Mouse (Mus musculus): ENCODE results near the gene Olfr1385.
"Not testable (repeated sequence)": the region's sequence is repeated elsewhere in the genome, so short reads cannot be mapped to it uniquely, and the experiment has no call there.

DNA sequence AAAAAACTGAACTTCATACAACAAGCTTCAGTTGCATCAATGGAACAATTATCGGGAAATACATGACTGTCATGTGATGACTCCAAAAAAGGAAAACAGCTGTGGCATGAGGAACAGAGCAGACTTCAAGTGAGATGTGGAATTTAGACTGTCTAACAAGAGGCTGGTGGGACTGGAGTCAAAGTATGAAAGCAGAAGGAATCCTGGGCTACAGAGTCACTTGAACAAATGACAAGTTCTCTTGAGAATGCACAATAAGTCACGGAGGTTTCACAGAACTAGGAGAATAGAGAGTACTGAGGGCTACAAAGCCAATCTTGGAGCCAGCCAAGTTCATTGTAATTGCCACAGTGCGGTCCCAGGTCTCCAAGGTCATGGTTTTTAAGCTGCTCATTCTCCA, 54.3 kb downstream of the Olfr1385 start, which contains the start of gene Olfr1381:
- TF ChIP-seq TCF12 (IDR thresholded peaks at IDR 0.05; ENCODE audit: insufficient read depth, poor library complexity, severe bottlenecking); POLR2A (IDR thresholded peaks at IDR 0.05; ENCODE audit: insufficient read length, low read depth); MYOG (IDR thresholded peaks at IDR 0.05; ENCODE audit: control insufficient read depth in 1 of 3, insufficient read depth in 1 of 3, insufficient read length in 2 of 3, low read depth in 2 of 3); MYOD1 (IDR thresholded peaks at IDR 0.05; ENCODE audit: control insufficient read depth in 1 of 3, insufficient read length in 2 of 3, low read depth in 2 of 3); E2F4 (IDR thresholded peaks at IDR 0.05; ENCODE audit: insufficient read depth); POLR2AphosphoS2 (IDR thresholded peaks at IDR 0.05; ENCODE audit: insufficient read length, low read depth): not testable (repeated sequence)

All from myocyte (in vitro differentiated cells).